Mouse (Mus musculus): ENCODE results near the gene Aprt.

DNA sequence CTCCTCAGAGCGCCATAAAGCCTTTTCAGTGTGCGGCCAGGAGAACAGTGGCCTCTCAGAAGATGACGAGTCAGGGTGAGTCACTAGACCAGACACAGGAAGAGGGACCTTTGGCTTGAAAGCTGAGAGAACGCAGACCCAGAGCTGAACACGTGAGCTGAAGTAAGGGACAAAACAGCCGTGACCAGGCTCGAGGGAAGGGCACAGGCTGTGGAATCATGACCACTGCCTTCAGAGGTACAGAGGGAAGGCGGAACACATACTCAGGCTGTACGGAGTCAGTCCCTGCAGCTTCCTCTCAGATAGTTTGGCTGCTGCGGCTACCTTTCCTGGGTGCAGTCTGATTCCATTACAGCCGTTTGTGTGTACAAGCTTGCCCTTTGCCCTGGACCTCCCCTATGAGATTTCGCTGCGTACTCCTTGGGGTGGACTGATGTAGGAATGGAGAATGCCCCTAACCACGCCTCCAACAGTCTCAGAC is 8.7 kb upstream of the Aprt start:
- TF ChIP-seq CTCF (IDR thresholded peaks at IDR 0.05; ENCODE audit: low read depth, low read length) (no peak), POLR2A (IDR thresholded peaks at IDR 0.05; ENCODE audit: insufficient read depth, low read length) (no peak)
